In the genomic region with DNA sequence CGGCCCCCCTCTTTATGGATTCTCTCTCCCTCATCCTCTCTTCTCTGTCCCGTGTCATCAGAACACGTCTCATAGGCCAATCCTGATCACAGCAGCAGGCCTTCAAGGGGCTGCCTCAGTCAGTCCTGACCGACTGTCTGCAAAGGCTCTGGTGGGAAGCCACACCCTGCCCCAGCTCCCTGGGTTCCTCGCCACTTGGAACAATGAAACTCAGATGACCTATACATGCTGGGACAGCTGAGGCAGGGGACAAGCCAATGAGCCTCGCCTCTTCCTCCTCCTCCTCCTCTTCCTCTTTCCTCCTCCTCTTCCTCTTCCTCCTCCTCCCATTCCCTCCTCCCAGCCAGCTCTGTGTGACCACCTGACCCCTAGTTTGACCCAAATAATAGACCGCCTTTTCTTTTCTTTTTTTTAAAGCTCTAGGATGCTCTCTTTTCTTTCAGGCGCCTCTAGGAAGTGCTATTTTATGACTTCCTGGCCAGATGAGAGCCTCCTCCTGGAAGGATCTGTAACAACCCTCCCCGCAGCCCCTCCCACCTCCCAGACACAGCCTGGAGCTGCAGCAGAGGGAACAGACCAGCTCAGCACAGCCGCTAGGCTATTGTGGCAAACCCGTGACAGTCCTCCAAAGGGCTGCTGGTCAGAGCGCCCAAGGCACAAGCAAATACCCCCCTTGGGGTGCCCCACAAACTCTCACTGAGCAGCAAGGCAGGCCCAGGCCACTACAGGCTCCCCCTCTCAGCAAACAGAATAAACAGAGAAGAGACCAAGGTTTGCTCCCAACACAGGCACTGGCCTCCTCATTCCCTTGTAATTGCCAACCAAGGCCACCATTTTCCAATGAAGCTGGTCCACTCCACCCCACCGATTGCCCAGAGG, we compare ENCODE assay signal across 8 mouse cellular contexts. TPM values are rescaled to one million over a fixed set of nuclear protein-coding genes. Genes with fewer than 3 reads are reported as not detected.
DNase-seq lines count a peak whose midpoint lies in the region; ATAC-seq and TF ChIP-seq lines count a peak whose summit lies in the region.

No protein-coding gene starts in this region.

- peaks cover 63% of the 10 kb centered on the region for H3K79me3 ChIP-seq in C2C12 (ENCODE audit: low read depth)

- H3K27ac ChIP-seq in bone marrow, adult 2 months (ENCODE audit: control insufficient read depth, insufficient read depth, low read depth, low read length, poor library complexity) = peak overlapping the region; percentile 19
- peak overlapping the region; percentile 77 for H3K27ac ChIP-seq in forebrain, embryonic 14.5 days (ENCODE audit: low read depth, low read length)
- H3K27ac ChIP-seq in layer of hippocampus, adult 2 months = peak overlapping the region; percentile 100
- H3K27ac ChIP-seq in lung, embryonic 14.5 days (ENCODE audit: low read depth) = peak overlapping the region; percentile 91

- peak; percentile 79 for DNase-seq in forebrain, embryonic 14.5 days (ENCODE audit: low spot score)
- peak; percentile 87 for DNase-seq in heart, postnatal 10 days
- DNase-seq in layer of hippocampus, adult 2 months (ENCODE audit: low spot score in 2 of 2) = peak; percentile 78 to 89
- peak; percentile 84 for DNase-seq in lung, embryonic 14.5 days
- peak; percentile 76 for DNase-seq in retina, embryonic 14.5 days (ENCODE audit: low spot score)
- no peak for DNase-seq in natural killer cell, adult 2 months (ENCODE audit: low spot score in 2 of 2)

- intact Hi-C loops in heart, postnatal 10 days (cut with DNase I) = loop anchor here (2.0 kb wide), 1 partner anchor 16 kb away; no protein-coding TSS in a partner anchor

- H3K9ac ChIP-seq in forebrain, embryonic 14.5 days (ENCODE audit: low read length) = peak overlapping the region; percentile 57
- H3K9ac ChIP-seq in lung, embryonic 14.5 days = peak overlapping the region; percentile 49

- peaks cover 99% of the 10 kb centered on the region for H3K79me2 ChIP-seq in C2C12 (ENCODE audit: control insufficient read depth, insufficient read depth)

- peak overlapping the region; percentile 46 for H3K4me2 ChIP-seq in forebrain, embryonic 14.5 days (ENCODE audit: low read length)
- peak overlapping the region; percentile 39; the same call in 1 of the 2 replicates for H3K4me2 ChIP-seq in lung, embryonic 14.5 days

- no peaks in the 10 kb centered on the region for H3K27me3 ChIP-seq in C2C12 (ENCODE audit: control insufficient read depth, insufficient read depth, insufficient read length)
- no peaks in the 10 kb centered on the region for H3K27me3 ChIP-seq in forebrain, embryonic 14.5 days (replicated peaks; ENCODE audit: control insufficient read depth, insufficient read depth, low read length)
- no peaks in the 10 kb centered on the region for H3K27me3 ChIP-seq in lung, embryonic 14.5 days (ENCODE audit: insufficient read depth, low read length)

- TF ChIP-seq CTCF in C2C12 (IDR thresholded peaks at IDR 0.05; ENCODE audit: control insufficient read depth, insufficient read depth, insufficient read length) = no peak
- no peak for TF ChIP-seq CTCF in bone marrow, adult 2 months (IDR thresholded peaks at IDR 0.05; ENCODE audit: control insufficient read depth, insufficient read depth, low read length)
- peak; percentile 63 for TF ChIP-seq CTCF in layer of hippocampus, adult 2 months (conservative IDR thresholded peaks at IDR 0.05)
- peak; percentile 39 for TF ChIP-seq CTCF in lung, embryonic 14.5 days (IDR thresholded peaks at IDR 0.05; ENCODE audit: low read depth)

- no peaks in the 10 kb centered on the region for H3K9me3 ChIP-seq in forebrain, embryonic 14.5 days (replicated peaks; ENCODE audit: control insufficient read depth, low read length)
- H3K9me3 ChIP-seq in lung, embryonic 14.5 days (ENCODE audit: low read depth, low read length) = no peaks in the 10 kb centered on the region

- H3ac ChIP-seq in C2C12 (ENCODE audit: control insufficient read depth, insufficient read length, low read depth) = peak overlapping the region; percentile 22

- 55% methylated on average over 13 of the region's 13 CpGs for WGBS in bone marrow, adult 2 months
- WGBS in forebrain, embryonic 14.5 days = 38% methylated on average over 13 of the region's 13 CpGs
- WGBS in lung, embryonic 14.5 days = 36% methylated on average over 13 of the region's 13 CpGs

- peaks cover 75% of the 10 kb centered on the region for H3K36me3 ChIP-seq in C2C12 (ENCODE audit: control insufficient read depth, insufficient read depth)
- H3K36me3 ChIP-seq in forebrain, embryonic 14.5 days (ENCODE audit: control insufficient read depth, insufficient read depth, low read length) = peaks cover 39% of the 10 kb centered on the region
- peaks cover 67% of the 10 kb centered on the region for H3K36me3 ChIP-seq in lung, embryonic 14.5 days (ENCODE audit: insufficient read depth)

- H3K4me1 ChIP-seq in bone marrow, adult 2 months (ENCODE audit: control insufficient read depth, insufficient read depth, low read length) = peaks cover 5% of the 10 kb centered on the region; the same call in 1 of the 2 replicates
- H3K4me1 ChIP-seq in forebrain, embryonic 14.5 days (ENCODE audit: control insufficient read depth, insufficient read depth, low read length) = peaks cover 51% of the 10 kb centered on the region
- H3K4me1 ChIP-seq in lung, embryonic 14.5 days (ENCODE audit: insufficient read depth) = peaks cover 46% of the 10 kb centered on the region

- H3K4me3 ChIP-seq in C2C12 (ENCODE audit: insufficient read depth, poor library complexity, severe bottlenecking) = no peak overlapping the region
- no peak overlapping the region for H3K4me3 ChIP-seq in bone marrow, adult 2 months (replicated peaks; ENCODE audit: control insufficient read depth, low read depth, low read length)
- peak overlapping the region; percentile 8; the same call in 1 of the 2 replicates for H3K4me3 ChIP-seq in forebrain, embryonic 14.5 days (ENCODE audit: low read depth, low read length)
- H3K4me3 ChIP-seq in layer of hippocampus, adult 2 months = peak overlapping the region; percentile 60
- no peak overlapping the region for H3K4me3 ChIP-seq in lung, embryonic 14.5 days (ENCODE audit: low read depth, low read length)

- ATAC-seq in forebrain, embryonic 14.5 days = peak; percentile 78
- ATAC-seq in lung, embryonic 14.5 days (ENCODE audit: insufficient read depth) = peak; percentile 82

- no peak for TF ChIP-seq POLR2A in bone marrow, adult 2 months (IDR thresholded peaks at IDR 0.05; ENCODE audit: borderline replicate concordance, control insufficient read depth, low read depth, low read length)

TF ChIP-seq in C2C12, 6 proteins besides CTCF, POLR2A, EP300 and RAD21:
- TF ChIP-seq CEBPB (IDR thresholded peaks at IDR 0.05; ENCODE audit: low read depth) = no peak
- TF ChIP-seq MYOG (IDR thresholded peaks at IDR 0.05; ENCODE audit: control insufficient read depth, extremely low read depth, insufficient read length) = no peak
- TF ChIP-seq USF1 (IDR thresholded peaks at IDR 0.05; ENCODE audit: low read depth) = no peak
- TF ChIP-seq FOSL1 (IDR thresholded peaks at IDR 0.05; ENCODE audit: insufficient read depth, low read length, poor library complexity, severe bottlenecking) = no peak
- TF ChIP-seq MYOD1 (IDR thresholded peaks at IDR 0.05; ENCODE audit: control insufficient read depth, insufficient read length, low read depth) = no peak
- no peak for TF ChIP-seq MAX (IDR thresholded peaks at IDR 0.05)

RNA-seq across cellular contexts. Expression of gene Zmynd8, which starts 24.1 kb away (rescaled TPM):
- 20.7 TPM for polyA plus RNA-seq in C2C12 (2012; fragmentation: generic; extraction: Trizol)
- 34.1 and 75.2 TPM in 2 replicates for polyA plus RNA-seq in bone marrow, adult 2 months (2011; ENCODE audit: insufficient read depth, insufficient read length, low replicate concordance, missing spikeins)
- polyA plus RNA-seq in forebrain, embryonic 14.5 days (2014; fragmentation: Nextera tagmentation; extraction: Ambion mirVana) = 43.3 and 58.0 TPM in 2 replicates
- 10 to 100 TPM; 48.7 to 55.5 TPM for total RNA-seq in heart, postnatal 10 days (2021)
- 100 to 1,000 TPM; 173 to 186 TPM for total RNA-seq in layer of hippocampus, adult 2 months (2021)
- polyA plus RNA-seq in lung, embryonic 14.5 days (2014; fragmentation: Nextera tagmentation; extraction: Ambion mirVana) = 40.5 and 46.0 TPM in 2 replicates

Comparison
In these comparisons a context has a peak if more than half of its experiments do, and no peak if none do; other contexts are left out.
1. H3K4me3 ChIP-seq: peak in forebrain, embryonic 14.5 days (single experiment) and layer of hippocampus, adult 2 months (single experiment); none in C2C12 (single experiment), bone marrow, adult 2 months (single experiment) and lung, embryonic 14.5 days (single experiment).
2. CTCF ChIP-seq: peak in layer of hippocampus, adult 2 months (single experiment) and lung, embryonic 14.5 days (single experiment); none in C2C12 (single experiment) and bone marrow, adult 2 months (single experiment).
3. H3K27ac ChIP-seq: peak in every context shown above with its lines; median percentile 100 in layer of hippocampus, adult 2 months; 91 in lung, embryonic 14.5 days; 77 in forebrain, embryonic 14.5 days; 19 in bone marrow, adult 2 months.
4. DNase-seq: peak in forebrain, embryonic 14.5 days (single experiment), heart, postnatal 10 days (2 of 2), layer of hippocampus, adult 2 months (2 of 2), lung, embryonic 14.5 days (single experiment) and retina, embryonic 14.5 days (single experiment); none in natural killer cell, adult 2 months (0 of 2).